Mouse (Mus musculus) left cerebral cortex, postnatal 10 days (tissue): ENCODE data around the gene Mpdu1. TPM values are rescaled to one million over a fixed set of nuclear protein-coding genes. Genes with fewer than 3 reads are reported as not detected.
"Not testable (repeated sequence)": the region's sequence is repeated elsewhere in the genome, so short reads cannot be mapped to it uniquely, and the experiment has no call there.

Experiments used
- DNase-seq, 2 experiments: peaks; one replicate each; pipeline ENCODE4 v3.0.0; 2021 to 2022; ENCODE audit warnings: low spot score in 2 of 2, mixed read lengths in 1 of 2; ENCODE audit errors: extremely low spot score in 1 of 2
- intact Hi-C: fragments of 180-260 bp; cut with DNase I; formaldehyde crosslinking; loops from one replicate; pipeline ENCODE4 v1.15.1; 2025
- total RNA-seq, 2 experiments: library from RNA; stranded (reverse); gene quantifications; 2 replicates each; pipeline ENCODE4 v1.2.3; 2021

Mpdu1 gene
- total RNA-seq, 2 experiments from 2014 or later, result 87.3 to 95.6 TPM

DNA sequence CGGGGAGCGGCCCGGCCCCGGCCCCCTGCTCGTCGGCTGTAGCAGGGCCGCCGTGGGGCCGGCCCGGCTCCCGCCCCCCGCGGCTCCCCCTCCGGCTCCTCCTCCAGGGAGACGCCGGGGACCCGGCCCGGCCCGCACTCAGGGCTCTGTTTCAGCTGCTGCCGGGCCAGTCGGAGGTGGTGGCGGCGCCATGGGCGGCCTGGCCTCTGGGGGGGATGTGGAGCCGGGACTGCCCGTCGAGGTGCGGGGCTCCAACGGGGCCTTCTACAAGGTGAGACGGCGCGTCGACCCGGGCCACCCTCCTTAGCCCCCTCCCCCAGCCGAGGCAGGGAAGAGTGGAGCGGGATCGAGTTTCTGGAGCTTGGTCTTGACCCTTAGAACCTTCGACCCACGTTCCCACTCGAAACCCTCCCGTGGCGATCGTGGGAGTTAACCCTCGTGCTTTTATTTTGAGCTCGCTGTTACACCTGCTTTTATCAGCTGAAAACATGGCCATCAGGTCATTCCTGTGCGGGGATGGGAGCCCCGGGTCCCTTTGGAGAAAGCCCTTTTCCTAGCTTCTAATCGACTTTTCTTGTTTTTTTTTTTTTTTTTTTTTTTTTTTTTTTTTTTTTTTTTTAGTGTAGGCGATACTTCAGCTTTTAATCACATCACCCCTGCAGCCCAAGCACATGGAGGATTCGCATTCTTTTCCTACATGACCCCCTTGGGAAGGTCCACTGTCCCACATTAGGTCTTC, 29.1 kb downstream of the Mpdu1 start:
- intact Hi-C loops, result no loop called here
- DNase-seq, result peak in 1 of 2 experiments; percentile 84

- intact Hi-C loops, result no loop called here
- DNase-seq, result peak; percentile 99 to 100
Measured at GRCm38 (mm10) chr11:69632284-69633089, 30.0 kb downstream of the Mpdu1 start, which contains the start of gene Fxr2. Fxr2 (plus strand) TSS chr11:69632990.

DNA sequence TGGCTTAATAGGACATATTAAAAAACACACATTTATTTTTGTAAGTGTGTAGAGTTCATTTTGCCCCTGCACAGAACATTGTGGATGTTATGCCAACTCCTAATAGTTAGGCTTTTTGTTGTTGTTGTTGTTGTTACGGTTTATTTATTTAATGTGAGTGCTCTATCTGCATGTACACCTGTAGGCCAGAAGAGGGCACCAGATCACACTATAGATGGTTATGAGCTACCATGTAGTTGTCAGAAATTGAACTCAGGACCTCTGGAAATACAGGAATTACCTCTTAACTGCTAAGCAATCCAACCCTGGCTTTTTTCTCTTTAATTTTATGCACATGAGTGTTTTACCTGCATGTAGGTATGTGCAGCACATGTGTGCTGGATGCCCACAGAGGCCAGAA, 32.6 kb downstream of the Mpdu1 start:
- intact Hi-C loops, result no loop called here
- no peak for DNase-seq

DNA sequence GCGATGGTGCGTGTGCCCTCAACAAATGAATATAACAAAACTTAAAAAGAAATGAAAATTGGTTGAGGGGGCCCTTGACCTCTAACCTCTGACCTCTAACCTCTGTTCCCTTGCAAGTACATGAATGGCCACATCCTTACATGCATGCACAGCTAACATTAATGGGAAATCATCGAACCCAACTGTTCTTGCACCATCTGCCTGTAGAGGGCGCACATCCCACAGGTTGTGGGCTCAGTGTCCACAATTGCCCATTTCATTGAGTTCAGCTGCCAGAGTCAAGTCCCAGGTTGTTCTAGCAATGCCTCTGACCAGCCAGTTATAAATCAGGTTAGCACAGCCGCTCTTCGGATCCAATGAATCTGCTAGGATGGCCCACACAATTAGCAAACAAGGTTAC, 34.2 kb downstream of the Mpdu1 start:
- intact Hi-C loops, result no loop called here
- DNase-seq, result peak in 1 of 2 experiments; percentile 70

DNA sequence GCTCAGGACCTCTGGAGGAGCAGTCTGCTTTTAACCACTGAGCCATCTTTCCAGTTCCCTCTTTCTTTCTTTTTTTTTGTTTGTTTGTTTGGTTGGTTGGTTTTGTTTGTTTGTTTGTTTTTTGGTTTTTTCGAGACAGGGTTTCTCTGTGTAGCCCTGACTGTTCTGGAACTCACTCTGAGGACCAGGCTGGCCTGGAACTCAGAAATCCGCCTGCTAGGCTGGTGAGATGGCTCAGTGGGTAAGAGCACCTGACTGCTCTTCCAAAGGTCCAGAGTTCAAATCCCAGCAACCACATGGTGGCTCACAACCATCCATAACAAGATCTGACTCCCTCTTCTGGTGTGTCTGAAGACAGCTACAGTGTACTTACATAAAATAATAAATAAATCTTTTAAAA, 38.1 kb downstream of the Mpdu1 start:
- intact Hi-C loops, result not testable (repeated sequence)

DNA sequence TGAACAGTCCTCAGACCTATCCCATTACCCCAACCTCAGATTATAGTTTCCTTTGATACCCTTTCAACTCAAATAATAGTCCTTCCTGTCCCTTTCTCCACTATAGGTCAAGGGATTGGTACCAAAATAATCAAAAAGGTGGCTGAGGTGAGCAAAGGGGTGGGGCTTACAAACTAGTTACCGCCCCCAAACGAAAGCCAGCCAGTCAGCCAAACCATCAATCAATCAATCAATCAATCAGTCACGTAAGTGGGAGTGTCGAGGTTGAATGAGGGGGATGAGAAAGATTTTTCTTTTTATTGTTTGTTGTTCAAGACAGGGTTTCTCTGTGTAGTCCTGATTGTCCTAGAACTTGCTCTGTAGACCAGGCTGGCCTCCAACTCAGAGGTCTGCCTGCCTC, 39.4 kb downstream of the Mpdu1 start:
- intact Hi-C loops, result no loop called here
- no peak for DNase-seq

More for the DNA sequence above, 38.1 kb downstream of the Mpdu1 start:
- DNase-seq, result not testable (repeated sequence)

- no peak for DNase-seq
- intact Hi-C loops, result no loop called here
Measured at GRCm38 (mm10) chr11:69622406-69622805, 40.0 kb downstream of the Mpdu1 start.

GRCm38 (mm10) chr11:69621571-69622268, 40.7 kb downstream of the Mpdu1 start, which contains the start of gene Sat2:
Sat2 (plus strand) TSS chr11:69622024.
- intact Hi-C loops, result no loop called here
- DNase-seq, result peak in 1 of 2 experiments; percentile 71

DNA sequence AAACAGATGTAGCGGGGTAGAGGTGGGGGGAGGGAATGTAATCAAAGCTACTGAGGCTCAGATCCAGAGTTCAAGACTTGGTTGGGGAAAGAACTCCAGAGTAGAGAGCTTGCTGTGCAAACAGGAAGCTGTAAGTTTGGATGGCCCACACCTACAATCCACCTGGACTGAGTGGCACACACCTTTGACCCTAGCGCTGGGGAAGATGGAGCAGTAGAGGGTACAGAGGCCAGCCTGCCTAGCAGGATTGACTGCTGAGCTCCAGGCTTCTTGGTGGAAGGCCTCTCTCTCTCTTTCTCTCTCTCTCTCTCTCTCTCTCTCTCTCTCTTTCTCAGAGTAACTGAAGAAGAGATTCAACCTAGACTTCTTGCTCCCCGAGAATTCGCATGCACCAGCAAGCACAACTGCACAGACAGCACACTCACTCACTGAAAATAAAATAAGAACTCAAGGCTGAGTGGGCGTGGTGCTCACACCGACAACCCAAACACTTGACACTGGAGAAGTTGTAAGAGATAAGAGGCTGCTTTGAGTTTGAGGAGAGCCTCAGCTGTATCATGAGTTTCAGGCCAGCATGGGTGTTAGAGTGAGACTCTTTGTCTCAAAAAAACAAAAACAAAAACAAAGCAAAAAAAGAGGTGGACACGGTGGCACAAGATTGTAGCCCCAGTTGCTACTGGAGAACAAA, 41.9 kb downstream of the Mpdu1 start:
- DNase-seq, result no peak
- intact Hi-C loops, result no loop called here

DNA sequence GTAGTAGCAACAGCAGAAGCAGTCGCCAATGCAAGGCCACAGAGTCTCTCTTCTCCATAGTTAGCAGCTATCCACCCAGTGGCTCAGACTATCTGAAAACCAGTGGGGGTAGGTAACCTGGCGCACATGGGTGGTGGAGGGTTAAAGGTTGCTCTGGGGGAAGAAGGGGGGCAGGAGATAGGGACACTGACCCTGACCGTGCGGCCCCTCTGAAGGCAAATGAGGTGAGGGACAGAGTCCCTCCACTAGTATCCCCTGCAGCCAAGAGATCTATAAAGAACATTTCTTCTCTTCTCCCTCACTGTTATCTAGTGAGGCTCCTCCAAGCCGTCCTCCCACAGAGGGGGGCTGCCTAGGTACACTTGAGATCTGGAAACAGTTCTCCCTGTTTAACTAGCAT, 44.6 kb downstream of the Mpdu1 start, which contains the start of gene Shbg:
Gene Shbg, minus strand, starts transcription at position 101 of the 400 bp plus-strand sequence.
- intact Hi-C loops, result loop anchor here (5.0 kb wide), 1 partner anchor 41 kb away; no protein-coding TSS in a partner anchor
- no peak for DNase-seq

- intact Hi-C loops, result loop anchor here (5.0 kb wide), 1 partner anchor 39 kb away; no protein-coding TSS in a partner anchor
- DNase-seq, result no peak
Measured at GRCm38 (mm10) chr11:69616781-69617180, 45.7 kb downstream of the Mpdu1 start.

DNA sequence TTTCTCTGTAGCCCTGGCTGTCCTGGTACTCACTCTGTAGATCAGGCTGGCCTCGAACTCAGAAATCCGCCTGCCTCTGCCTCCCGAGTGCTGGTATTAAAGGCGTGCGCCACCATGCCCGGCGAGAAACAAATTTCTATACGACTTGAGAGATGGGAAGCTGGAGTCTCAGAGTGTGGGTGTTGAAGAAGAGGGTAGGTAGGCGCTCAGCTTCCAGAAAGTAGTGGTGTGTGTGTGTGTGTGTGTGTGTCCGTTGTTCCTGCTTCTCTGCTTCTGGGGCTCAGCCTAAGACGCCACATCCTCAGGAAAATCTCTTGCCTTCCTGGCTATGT, 48.2 kb downstream of the Mpdu1 start:
- intact Hi-C loops, DNase-seq: not testable (repeated sequence)

DNA sequence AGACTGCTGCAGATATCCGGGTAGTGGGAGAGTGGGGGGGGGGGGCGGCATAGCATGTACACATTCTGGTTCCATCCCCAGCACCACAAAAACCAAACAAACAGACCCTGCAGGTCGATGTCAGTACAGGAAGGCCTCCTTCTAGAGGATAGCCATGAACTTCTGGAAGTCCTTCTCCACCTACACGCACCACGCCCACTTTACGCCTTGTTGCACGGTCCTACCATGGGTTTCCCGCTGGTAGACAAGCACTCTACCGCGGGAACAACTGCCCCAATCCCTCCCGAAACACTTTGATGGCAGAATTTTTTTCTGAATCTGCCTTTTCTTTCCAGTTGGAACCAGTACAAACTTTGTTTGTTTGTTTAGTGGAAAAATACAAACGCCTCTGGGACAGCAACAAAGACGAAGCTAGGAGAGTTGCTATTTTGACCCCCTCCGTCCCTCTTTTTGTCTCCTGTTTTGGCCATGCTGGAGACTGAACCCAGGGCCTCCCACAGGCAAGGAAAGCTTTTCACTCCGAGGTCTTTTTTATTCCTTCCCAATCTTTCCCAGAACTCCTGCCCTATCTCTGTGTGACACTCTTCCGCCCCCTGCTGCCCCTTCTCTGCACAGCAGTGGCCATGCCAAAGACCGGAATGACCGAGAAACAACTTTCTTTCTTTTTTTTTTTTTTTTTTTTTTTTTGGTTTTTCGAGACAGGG, 48.7 kb downstream of the Mpdu1 start:
- intact Hi-C loops, result no loop called here
- DNase-seq, result peak in 1 of 2 experiments; percentile 87

GRCm38 (mm10) chr11:69610899-69611298, 51.5 kb downstream of the Mpdu1 start:
- no peak for DNase-seq
- intact Hi-C loops, result no loop called here

GRCm38 (mm10) chr11:69609416-69609815, 53.0 kb downstream of the Mpdu1 start:
- DNase-seq, result no peak
- intact Hi-C loops, result no loop called here

DNA sequence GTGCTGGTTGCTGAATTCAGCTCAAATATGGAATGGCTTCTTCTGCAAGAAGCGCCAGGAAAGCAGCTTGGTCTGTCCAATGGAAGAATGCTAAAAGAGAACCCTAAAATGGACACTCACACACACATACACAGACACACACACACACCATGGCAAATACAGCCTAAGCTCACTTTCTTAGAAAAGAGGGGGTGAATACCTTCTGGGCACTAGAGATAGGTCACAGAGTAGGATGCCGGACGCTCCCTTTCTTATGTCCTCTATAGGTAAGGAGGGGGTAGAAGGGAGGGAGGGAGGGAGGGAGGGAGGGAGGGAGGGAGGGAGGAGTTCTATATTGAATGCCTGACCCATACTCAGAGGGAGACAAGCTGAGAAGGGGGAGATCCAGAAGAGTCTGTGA, 53.9 kb downstream of the Mpdu1 start:
- intact Hi-C loops, result no loop called here

DNA sequence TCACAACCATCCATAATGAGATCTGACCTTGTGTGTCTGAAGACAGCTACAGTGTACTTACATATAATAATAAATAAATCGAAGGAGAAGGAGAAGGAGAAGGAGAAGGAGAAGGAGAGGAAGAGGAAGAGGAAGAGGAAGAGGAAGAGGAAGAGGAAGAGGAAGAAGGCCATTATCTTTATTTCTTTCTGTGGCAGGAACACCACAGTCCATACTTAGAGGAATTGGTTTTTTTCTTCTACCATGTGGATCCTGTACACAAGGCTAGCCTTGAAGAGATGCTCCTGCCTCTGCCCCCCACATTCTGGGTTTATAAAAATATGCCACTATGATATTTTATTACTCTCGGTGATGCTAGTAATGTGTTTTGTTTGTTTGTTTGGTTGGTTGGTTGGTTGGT, 55.6 kb downstream of the Mpdu1 start:
- intact Hi-C loops, result no loop called here
- DNase-seq, result no peak

More for the DNA sequence above, 53.9 kb downstream of the Mpdu1 start:
- no peak for DNase-seq
